Mouse (Mus musculus): ENCODE data around the gene Rnf10.

GRCm38 (mm10) chr5:115222485-115222884 lies 50.2 kb downstream of the Rnf10 start:
- TF ChIP-seq CTCF (IDR thresholded peaks at IDR 0.05; ENCODE audit: low read depth, low read length) = peak; percentile 43
- no peak for TF ChIP-seq POLR2A (IDR thresholded peaks at IDR 0.05; ENCODE audit: insufficient read depth, low read length)
- no peak for TF ChIP-seq EP300 (IDR thresholded peaks at IDR 0.05; ENCODE audit: insufficient read depth, low read depth, low read length)
